Mouse (Mus musculus): ENCODE results near the gene Skap2. TPM values are rescaled to one million over a fixed set of nuclear protein-coding genes. Genes with fewer than 3 reads are reported as not detected.

Gene Skap2
- polyA plus RNA-seq, 1 experiment: 55.2 TPM

DNA sequence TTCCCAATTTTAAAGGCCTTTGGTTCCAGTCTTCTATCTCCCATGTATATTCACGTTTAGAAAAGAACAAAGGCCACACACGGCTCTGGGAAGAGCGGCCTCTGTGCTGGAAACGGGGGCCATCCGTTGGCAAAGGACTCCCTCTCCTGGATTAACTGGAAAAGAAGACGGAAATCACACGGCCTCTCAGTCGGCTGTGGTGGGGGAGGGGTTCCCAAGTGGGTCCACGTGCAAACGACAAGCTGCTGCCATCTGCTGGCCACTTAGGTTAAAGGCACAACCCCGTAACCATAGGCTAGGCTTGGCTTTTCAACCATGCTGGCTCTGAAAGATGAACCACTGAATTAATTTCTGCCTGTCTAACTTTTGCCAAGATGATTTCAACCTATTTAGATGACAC, 154.5 kb downstream of the Skap2 start:
- no peak overlapping the region for H3K27ac ChIP-seq (replicated peaks; ENCODE audit: low read depth, low read length)
- no peak overlapping the region for H3K4me3 ChIP-seq (ENCODE audit: insufficient read depth, low read depth, low read length)
- no peaks in the 10 kb centered on the region for H3K4me1 ChIP-seq (ENCODE audit: control insufficient read depth, insufficient read depth, insufficient read length, low read length)

DNA sequence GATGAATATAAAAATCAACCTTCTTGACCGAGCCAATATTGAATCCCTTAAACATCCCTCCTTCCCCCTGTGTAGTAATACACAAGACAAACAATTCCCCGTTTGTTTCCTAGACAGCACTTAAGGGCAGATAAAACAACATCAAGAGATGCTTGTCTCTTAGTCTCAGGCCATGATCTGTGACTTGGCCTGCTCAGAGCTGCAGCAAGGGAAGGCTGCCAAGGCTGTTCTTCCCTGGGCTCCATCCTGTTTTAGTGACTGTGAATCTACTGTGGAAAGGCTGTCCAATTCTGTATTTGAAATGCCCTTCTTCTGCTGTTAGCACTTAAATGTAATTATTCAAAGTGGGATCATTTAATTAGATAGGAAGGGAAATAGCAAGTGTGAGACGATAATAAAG, 159.1 kb downstream of the Skap2 start:
- no peak overlapping the region for H3K27ac ChIP-seq (replicated peaks; ENCODE audit: low read depth, low read length)
- H3K4me3 ChIP-seq (ENCODE audit: insufficient read depth, low read depth, low read length): no peak overlapping the region
- H3K4me1 ChIP-seq (ENCODE audit: control insufficient read depth, insufficient read depth, insufficient read length, low read length): no peaks in the 10 kb centered on the region

DNA sequence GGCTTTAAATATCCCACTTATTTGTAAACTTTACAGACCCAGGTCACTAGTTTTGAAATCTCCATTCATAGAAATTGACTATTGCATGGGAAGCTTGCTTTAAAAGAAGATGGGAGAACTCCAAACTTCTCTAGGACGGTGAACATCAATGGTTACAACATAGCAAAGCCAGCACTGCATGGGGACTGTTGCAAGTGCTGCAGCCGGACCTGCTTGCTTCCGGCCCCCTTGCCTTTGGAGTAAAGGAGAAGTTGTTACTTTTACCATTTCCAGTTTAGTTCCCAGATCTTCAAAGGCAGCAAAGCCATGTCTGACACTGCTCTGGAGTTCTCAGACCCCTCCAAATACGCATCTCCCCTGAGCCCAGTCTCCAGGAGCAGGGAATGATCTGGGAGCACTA, 159.7 kb downstream of the Skap2 start:
- no peak overlapping the region for H3K4me3 ChIP-seq (ENCODE audit: insufficient read depth, low read depth, low read length)
- H3K27ac ChIP-seq (replicated peaks; ENCODE audit: low read depth, low read length): no peak overlapping the region
- H3K4me1 ChIP-seq (ENCODE audit: control insufficient read depth, insufficient read depth, insufficient read length, low read length): no peaks in the 10 kb centered on the region

DNA sequence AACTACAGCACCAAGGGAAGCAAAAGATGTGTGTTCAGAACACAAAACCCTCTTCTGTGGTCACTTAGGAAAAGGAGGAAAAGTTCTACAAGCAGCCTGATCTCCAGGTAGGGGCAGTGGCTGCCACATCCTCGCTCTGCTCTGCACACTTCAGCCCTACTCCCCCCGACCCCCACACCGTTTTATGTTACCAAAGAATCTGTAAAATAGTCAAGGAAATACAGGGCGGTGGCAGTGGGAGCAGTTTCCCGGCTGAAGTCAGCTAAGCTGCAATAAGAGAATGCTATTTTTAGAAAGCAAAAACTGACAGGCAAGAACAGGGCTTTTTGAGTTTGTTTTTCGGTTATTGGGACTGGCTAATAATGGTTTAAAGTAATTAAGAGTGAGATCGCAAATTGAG, 160.8 kb downstream of the Skap2 start:
- Histone ChIP-seq H3K4me1 (ENCODE audit: control insufficient read depth, insufficient read depth, insufficient read length, low read length) (no peaks in the 10 kb centered on the region), H3K4me3 (ENCODE audit: insufficient read depth, low read depth, low read length) (no peak overlapping the region), H3K27ac (replicated peaks; ENCODE audit: low read depth, low read length) (no peak overlapping the region)

DNA sequence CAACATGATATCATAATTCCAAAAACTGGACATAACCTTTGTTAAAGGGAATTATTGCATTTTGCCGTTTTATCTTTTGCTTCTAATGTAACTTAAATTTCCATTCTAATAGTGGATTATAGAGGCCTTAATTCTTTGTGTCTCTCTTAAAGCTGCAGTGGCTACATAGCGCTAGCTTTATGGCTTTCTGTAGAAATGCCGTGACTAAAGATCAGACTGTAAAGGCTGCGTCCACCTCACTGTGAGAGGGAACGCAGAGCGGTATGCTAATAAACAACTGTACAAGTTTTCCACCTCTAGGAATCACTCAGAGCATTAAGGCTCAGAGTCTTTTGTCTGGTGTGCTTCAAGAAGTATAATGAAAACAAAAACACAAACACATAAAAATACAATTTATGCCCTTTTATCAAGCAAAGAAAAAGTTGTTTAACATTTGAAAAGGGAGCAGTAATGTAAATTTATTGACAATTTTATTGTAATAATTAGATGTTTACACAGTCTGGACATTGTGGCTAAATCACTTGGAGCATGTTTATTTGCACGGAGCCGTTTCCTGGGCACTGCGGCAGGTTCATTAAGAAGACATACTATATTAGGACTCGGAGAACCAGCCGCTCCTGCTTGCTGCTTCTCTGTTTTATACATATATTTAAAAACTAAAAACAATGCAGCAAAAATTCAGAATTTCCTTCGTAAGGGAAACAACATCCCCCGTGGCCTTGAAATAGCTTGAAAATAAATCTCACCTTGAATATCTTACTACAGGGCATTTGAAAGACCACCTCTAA, 162.1 kb downstream of the Skap2 start:
- Histone ChIP-seq H3K4me1 (ENCODE audit: control insufficient read depth, insufficient read depth, insufficient read length, low read length) (no peaks in the 10 kb centered on the region), H3K4me3 (ENCODE audit: insufficient read depth, low read depth, low read length) (no peak overlapping the region), H3K27ac (replicated peaks; ENCODE audit: low read depth, low read length) (no peak overlapping the region)

DNA sequence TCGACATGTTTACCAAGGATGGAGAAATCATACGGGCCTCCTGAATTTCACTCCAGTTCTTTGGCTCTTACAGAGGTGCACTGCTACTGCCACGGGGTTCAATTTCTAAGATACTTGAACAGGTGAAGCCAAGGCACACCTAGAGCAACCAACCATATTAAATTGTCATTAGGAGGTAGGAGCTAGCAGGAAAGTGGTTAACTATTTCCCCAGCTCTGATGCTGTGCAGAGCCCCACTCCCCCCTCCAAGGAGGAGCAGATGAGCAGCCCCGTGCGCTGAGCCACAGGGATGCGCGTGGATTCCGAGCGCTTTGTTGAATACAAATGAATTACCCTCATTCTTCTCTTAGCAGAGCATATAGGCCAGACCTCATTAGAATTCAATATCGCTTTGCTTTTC, 162.8 kb downstream of the Skap2 start:
- Histone ChIP-seq H3K4me3 (ENCODE audit: insufficient read depth, low read depth, low read length) (no peak overlapping the region), H3K27ac (replicated peaks; ENCODE audit: low read depth, low read length) (no peak overlapping the region), H3K4me1 (ENCODE audit: control insufficient read depth, insufficient read depth, insufficient read length, low read length) (no peaks in the 10 kb centered on the region)

DNA sequence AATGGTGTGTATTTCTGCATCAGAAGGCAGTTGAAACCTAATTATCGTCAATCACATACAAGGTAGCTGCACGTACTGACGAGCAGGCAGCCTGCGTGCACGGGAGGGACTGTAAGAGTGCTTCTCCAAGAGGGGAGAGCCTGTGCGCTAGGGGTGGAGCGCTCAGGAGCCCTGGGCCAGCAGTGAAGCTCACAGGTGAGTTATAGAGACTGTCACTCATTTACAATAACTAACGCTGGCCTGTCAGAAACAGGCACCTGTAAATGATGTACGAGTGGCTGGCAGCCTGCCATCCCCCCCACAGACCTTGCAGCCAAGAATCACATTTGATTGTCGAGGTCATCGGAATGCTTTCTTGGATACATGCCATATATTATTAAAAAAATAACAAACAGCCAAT, 168.2 kb downstream of the Skap2 start:
- no peak overlapping the region for H3K4me3 ChIP-seq (ENCODE audit: insufficient read depth, low read depth, low read length)
- peaks cover 2% of the 10 kb centered on the region; the same call in 1 of the 2 replicates for H3K4me1 ChIP-seq (ENCODE audit: control insufficient read depth, insufficient read depth, insufficient read length, low read length)
- H3K27ac ChIP-seq (replicated peaks; ENCODE audit: low read depth, low read length): no peak overlapping the region

DNA sequence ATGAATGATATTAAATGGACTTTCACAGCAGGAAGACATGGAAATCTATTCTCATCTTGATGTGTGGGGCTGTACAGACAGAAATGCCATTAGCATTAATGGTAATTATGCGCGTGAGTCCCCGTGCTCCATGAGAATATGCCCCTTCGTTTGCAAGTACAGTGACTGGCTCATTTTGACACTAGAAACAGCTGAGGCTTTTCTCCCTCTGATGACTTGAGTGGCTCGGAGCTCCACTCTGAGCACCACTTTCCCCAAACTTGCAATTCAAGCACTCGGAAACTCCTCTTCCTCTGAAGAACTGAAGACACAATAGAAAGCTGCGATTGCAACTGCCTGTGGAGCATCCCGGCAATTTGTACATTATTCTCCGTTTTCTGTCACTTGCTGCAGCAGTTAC, 169.3 kb downstream of the Skap2 start:
- H3K4me1 ChIP-seq (ENCODE audit: control insufficient read depth, insufficient read depth, insufficient read length, low read length): peaks cover 2% of the 10 kb centered on the region; the same call in 1 of the 2 replicates
- H3K27ac ChIP-seq (replicated peaks; ENCODE audit: low read depth, low read length): no peak overlapping the region
- H3K4me3 ChIP-seq (ENCODE audit: insufficient read depth, low read depth, low read length): no peak overlapping the region

DNA sequence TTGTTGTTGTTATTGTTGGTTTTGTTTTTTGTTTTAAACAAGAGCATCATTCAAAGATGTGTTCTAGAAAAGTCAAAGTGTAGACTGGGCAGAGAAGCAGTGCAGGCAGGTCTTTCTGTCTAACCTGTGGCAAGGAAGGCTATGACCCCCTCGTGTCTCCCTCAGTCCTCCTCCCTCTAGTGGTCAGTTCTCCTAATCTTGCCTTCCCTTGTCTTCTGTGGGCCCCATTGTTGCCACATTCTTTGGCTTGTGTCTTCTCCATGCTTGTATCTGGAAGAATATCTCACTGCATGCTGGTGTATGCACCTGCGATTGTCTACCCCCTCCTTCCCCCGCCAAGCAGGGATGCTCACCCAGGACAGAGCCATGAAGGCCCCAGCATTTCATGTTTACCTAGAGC, 174.2 kb downstream of the Skap2 start:
- no peaks in the 10 kb centered on the region for H3K4me1 ChIP-seq (ENCODE audit: control insufficient read depth, insufficient read depth, insufficient read length, low read length)
- H3K27ac ChIP-seq (replicated peaks; ENCODE audit: low read depth, low read length): no peak overlapping the region
- no peak overlapping the region for H3K4me3 ChIP-seq (ENCODE audit: insufficient read depth, low read depth, low read length)

DNA sequence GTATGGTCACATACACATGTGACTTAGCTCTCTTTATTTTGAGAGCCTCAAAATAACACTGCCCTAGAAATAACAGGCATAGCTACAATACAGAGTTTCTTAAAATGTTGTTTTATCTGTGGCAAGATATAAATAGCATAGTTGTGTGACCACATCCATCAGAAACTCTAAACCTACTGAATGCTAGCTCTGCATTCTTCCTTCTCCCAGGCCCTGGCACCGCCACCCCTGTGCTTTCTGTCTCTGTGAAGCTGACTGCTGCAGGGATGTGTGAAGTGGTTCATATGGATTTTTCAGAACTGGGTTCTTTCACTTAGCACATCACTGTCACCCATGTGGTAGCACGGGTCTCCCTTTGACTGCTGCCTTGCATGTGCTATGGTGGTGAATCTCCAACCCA, 179.0 kb downstream of the Skap2 start:
- Histone ChIP-seq H3K27ac (replicated peaks; ENCODE audit: low read depth, low read length) (no peak overlapping the region), H3K4me3 (ENCODE audit: insufficient read depth, low read depth, low read length) (no peak overlapping the region), H3K4me1 (ENCODE audit: control insufficient read depth, insufficient read depth, insufficient read length, low read length) (no peaks in the 10 kb centered on the region)

DNA sequence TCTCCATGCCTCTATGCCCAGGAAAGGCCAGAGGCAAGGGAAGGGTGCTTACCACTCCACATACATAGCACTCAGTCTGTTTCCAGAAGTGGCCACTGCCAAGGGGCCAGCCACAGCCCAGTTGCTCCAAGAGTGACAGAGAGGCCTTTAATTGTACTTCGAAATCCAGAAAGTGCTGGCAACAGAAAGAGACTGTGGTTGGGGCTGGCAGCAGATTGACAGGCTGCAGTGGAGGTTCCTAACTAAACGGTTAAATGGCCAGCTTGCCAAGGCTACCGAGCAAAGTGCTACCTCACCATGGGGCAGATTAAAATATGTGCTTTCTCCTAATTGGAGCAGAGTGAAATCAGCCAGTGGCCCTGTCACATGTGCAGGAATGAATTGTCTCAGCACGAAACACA, 186.7 kb downstream of the Skap2 start:
- no peak overlapping the region for H3K4me3 ChIP-seq (ENCODE audit: insufficient read depth, low read depth, low read length)
- H3K27ac ChIP-seq (replicated peaks; ENCODE audit: low read depth, low read length): no peak overlapping the region
- H3K4me1 ChIP-seq (ENCODE audit: control insufficient read depth, insufficient read depth, insufficient read length, low read length): no peaks in the 10 kb centered on the region

DNA sequence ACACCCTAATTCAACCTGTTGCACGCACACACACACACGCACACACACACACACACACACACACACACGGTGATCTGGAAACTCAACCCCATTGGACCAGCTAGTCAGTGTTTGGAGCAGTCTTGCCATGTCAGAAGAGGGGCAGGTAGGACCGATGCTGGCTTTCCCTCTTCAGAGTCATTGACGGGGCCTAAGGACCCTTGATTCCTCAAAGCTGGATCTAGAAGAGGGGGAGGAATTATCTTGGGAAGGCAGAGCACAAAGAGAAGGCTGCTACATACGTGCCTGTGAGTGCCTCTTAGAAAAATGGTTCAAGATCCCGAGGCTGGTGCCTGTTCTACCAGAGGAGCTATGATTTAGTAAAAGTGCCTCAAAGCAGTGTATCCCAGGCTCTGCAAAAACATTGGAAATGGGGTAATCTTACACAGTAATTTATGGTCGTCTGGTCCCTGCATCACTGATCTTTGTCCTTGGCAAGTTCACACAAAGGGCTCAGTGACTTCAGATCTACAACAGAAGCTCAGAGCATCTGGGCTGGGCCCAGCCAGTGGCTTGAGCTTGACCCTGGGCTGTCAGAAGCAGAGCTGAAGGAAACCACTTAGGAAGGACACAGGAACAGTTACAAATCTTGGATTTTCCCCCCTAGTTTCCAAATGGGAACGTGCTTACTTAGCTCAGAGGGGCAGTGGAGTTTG, 188.1 kb downstream of the Skap2 start:
- Histone ChIP-seq H3K4me3 (ENCODE audit: insufficient read depth, low read depth, low read length) (no peak overlapping the region), H3K4me1 (ENCODE audit: control insufficient read depth, insufficient read depth, insufficient read length, low read length) (no peaks in the 10 kb centered on the region), H3K27ac (replicated peaks; ENCODE audit: low read depth, low read length) (no peak overlapping the region)

DNA sequence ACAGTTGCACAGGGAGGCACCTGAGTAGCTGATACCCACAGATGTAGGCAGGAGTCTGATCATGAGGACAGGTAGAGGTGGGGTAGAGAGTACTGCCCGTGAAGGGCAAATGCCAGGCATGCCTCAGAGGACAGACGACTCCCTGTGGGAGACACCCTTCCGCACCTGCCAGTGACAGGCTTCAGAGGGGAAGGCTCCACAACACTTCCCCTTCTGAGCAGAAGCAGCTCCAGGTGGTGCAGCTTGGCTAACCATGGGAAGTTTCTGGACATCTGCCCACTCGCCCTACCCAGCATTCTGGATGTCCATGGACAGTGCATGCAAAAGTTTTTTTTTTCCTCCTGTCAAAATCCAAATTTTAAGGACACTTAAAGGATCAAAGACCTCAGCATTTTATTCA, 190.3 kb downstream of the Skap2 start:
- H3K4me1 ChIP-seq (ENCODE audit: control insufficient read depth, insufficient read depth, insufficient read length, low read length): no peaks in the 10 kb centered on the region
- no peak overlapping the region for H3K27ac ChIP-seq (replicated peaks; ENCODE audit: low read depth, low read length)
- no peak overlapping the region for H3K4me3 ChIP-seq (ENCODE audit: insufficient read depth, low read depth, low read length)

DNA sequence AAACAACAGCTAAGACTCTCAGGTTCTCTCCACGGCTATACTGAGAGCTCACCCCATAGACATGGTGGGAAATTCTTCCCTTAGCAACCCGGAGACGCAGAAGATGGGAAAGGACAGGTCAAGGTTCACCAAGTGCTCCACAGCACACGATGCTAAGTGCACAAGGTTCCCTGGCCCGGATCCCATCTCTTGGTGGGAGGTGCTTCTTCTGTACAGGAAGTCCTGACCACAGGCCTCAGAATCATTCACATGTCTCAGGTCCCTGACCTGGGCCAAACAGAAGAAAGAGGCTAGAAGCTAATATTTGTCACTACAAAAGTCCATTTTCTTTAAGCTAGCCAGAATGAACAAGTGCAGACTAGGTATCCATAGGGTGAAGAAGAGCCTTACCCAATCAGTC, 191.5 kb downstream of the Skap2 start:
- H3K4me3 ChIP-seq (ENCODE audit: insufficient read depth, low read depth, low read length): no peak overlapping the region
- H3K27ac ChIP-seq (replicated peaks; ENCODE audit: low read depth, low read length): no peak overlapping the region
- no peaks in the 10 kb centered on the region for H3K4me1 ChIP-seq (ENCODE audit: control insufficient read depth, insufficient read depth, insufficient read length, low read length)

DNA sequence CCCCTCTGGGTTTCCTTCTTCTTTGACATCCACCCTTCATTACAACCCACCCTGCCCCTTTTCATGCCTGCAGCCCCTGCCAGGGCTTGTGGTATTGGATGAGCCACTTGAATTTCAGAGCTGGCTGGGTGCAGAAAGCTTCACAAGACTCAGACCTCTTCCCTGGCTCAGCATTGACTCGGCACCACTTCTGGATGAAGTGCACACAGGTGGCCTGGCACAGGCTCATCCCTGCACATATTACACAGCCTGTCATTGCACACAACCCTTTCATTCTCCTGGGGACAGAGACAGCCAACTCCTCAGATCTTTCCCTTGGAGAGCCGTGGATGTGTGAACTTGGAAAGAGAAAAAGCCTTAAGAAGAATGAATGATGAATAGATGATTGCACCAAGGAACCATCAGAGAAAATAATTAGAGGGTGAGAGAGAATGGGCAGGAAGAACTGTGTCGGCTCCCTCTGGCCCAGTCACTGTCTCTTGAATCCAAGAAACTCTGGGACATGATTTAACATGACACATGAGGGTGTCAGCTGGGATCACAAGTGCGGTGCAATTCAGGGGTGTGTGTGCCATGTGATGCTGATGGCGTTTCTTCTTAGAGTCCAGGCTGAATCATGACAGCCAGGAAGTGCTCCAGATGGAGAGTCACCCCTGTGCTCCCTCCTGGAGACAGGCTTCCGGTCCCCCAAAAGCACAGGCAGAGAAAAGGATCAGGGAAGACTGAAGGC, 195.3 kb downstream of the Skap2 start:
- no peak overlapping the region for H3K4me3 ChIP-seq (ENCODE audit: insufficient read depth, low read depth, low read length)
- no peak overlapping the region for H3K27ac ChIP-seq (replicated peaks; ENCODE audit: low read depth, low read length)
- H3K4me1 ChIP-seq (ENCODE audit: control insufficient read depth, insufficient read depth, insufficient read length, low read length): no peaks in the 10 kb centered on the region
